Mouse (Mus musculus): ENCODE data around the gene Atoh8.

Atoh8 gene

DNA sequence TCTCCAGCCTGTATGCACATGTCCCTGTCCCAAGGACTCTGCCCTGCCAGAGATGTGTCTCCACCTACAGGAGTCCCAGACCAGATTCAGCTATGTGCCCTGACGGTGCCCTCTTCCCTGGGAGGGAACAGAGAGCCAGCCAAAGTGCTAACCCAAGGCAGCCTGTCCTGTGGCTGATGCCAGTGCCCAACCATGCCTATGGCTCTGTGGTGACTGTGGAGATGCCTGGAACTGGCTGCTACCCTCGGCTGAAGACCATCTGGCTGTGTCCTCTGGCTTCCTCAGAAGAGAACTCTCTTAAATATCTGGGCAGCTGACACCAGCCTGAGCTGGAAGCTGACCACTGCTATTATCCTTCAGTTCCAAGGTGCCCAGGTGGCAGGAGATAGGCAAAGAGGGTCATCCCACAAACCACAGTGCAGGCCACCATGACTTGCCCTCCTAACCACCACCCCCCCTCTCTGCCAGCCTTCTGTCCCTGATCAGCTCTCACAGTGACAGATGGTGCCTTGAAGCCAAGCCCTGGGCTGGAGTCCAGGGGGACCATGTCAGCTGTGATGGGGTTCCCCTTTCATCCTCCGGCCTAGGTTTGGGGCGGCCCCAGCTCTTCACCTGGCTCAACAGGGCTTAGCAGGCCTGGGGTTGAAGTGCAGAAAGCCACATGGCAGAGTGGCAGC lies 18.7 kb upstream of the Atoh8 start:
- DNase-seq (ENCODE audit: low spot score) = no peak

DNA sequence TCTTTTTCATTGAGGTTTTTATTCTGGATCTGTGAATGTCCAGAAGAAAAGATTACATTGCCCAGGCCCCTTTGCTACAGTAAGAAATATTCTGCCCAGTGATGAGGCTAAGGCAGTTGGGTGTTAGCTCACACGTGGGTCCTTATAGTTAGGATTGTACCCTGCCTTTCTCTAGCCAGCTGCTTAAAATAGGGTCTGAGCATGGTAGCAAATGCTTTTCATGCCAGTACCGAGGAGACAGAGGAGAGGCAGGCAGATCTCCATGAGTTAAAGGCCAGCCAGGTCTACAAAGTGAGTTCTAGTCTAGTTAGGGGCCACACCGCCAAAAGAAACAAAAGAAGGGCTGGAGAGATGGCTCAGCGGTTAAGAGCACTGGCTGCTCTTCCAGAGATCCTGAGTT lies 17.8 kb upstream of the Atoh8 start:
- DNase-seq (ENCODE audit: low spot score) = no peak

DNA sequence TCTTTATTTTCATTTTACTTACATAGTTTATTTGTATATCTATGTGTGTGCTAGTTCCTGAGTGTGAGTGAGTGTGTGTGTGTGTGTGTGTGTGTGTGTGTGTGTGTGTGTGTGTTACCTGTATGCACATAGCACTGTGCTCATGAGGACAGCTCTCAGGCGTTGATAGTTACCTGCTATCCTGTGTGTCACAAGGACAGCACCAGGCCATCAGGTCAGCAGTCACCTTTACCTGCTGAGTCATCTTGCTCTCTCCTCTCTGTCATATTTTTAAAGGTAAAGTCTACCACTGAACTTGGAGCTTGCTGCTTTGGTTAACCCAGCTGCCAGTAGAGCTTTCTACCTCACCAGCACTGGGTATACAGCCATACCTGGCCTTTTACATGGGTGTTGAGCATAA lies 17.1 kb upstream of the Atoh8 start:
- DNase-seq (ENCODE audit: low spot score) = no peak

DNA sequence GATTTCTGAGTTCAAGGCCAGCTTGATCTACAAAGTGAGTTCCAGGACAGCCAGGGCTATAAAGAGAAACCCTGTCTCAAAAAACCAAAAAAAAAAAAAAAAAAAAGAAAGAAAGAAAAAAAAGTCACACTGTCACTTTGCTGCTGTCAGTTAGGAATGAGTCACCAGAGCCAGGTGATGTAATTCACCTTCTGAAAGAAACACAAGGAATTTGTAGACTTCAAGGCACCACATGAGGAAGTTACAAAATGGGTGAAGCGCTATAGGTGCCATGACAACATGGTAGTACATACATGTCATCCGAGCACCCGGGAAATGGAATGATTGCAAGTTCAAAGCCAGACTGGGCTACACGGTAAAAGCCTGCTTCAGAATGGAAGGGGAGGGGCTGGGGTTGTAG lies 14.6 kb upstream of the Atoh8 start:
- DNase-seq (ENCODE audit: low spot score) = no peak

DNA sequence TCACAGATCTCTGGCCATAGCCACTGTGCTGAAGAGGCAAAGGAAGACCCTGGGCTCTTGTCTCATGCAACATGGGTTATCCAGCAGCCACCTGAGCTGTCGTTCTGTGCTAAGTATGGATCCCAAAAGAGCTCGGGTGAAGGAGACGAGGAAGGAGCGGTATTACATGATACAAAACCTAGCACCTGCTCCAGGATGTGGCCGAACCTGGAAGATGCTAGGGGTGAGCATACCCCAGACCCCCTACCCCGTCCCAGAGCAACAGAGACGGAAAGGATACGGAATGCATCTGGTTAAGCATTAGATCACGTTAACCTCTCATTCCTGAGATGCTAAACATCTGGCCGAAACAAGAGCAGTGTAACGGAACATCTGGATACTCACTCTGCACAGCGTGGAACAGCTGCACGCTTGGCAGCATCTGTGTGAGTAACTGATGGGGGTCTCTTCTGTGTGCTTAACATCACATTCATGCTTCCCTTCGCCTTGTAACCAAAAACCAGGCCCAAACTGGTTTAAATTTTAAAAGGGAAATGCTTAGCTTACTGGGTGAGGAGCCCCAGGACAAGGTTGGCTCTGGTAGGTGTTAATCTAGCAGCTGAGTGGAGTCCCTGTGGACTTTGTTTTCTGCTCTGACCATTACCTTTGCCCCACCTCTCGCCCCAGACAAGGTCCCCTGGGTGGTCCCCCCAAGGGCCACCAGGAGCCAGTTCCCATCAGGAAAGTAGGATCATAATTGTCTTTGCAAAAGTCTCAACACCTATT lies 13.0 kb upstream of the Atoh8 start:
- DNase-seq (ENCODE audit: low spot score) = no peak

DNA sequence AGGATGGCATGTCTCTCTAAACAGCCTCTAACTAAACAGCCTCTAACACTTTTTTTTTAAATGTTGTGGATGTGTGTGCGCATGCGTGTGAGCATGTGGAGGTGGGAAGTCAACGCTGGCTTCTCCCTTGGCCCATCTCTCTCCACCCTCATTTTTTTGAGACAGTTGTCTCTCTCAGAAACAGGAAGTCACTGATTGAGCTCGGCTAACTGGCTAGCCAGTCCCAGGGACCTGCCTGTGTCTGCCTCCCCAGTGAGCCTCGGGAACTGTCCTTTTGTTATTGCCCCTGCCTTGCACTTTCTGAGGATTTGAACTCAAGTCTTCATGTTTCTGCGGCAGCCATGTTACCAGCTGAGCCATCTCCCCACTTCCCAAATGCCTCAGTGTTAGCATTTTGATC lies 10.9 kb upstream of the Atoh8 start:
- DNase-seq (ENCODE audit: low spot score) = no peak

DNA sequence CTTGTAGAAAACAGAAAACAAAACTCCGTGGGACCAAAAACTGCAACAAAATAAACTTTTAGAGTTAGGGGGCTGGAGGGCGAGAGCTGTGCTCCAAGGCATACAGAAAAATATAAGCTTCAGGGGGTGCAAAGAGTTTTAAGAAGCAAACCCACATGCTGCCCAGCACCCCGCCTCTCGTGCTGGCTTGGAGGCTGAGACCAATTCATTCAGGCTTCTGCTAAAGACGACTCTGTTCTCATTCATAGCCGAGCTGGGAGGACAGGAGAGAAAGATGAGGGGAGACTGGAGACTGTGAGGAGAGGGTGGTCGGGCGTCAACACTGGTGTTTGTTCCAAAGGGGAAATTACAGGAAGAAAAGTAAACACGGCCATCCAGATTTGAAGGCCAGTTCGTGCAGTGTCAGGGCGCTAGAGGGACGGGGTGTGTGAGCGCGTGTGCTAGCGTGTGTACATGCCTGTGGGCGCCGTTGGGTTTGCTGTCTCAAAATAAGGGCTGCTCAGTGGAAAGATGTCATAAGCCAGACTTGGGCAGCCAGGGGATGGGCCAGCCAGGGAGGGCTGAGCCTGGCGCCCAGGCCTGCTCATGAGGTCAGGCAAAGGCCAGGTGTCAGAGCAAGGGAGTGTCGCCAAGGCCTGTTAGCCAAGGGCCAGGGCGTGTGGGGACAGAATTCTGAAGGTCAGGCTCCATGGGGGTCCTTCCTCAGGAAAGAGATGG lies 9.3 kb upstream of the Atoh8 start:
- peak; percentile 59 for DNase-seq (ENCODE audit: low spot score)

DNA sequence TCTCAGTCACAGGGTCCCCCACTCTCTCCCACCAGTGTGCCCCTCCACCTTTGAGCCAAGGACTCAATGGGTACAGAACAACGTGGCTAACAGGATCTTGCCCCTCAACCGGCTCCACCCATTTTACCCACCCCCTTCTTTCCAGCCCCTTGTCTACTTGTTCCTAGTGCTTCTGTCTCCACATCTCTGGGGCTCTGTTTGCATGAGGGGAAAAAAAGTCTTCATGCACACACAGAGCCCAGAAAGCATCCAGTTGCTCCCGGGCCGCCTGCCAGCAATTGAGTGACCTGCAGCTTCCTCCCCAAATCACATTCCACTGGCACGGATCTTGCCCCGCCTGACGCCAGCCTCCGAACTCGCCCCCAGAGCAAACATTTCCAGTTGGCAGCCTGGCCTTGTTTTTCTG lies 8.8 kb upstream of the Atoh8 start:
- peak; percentile 96 for DNase-seq (ENCODE audit: low spot score)

DNA sequence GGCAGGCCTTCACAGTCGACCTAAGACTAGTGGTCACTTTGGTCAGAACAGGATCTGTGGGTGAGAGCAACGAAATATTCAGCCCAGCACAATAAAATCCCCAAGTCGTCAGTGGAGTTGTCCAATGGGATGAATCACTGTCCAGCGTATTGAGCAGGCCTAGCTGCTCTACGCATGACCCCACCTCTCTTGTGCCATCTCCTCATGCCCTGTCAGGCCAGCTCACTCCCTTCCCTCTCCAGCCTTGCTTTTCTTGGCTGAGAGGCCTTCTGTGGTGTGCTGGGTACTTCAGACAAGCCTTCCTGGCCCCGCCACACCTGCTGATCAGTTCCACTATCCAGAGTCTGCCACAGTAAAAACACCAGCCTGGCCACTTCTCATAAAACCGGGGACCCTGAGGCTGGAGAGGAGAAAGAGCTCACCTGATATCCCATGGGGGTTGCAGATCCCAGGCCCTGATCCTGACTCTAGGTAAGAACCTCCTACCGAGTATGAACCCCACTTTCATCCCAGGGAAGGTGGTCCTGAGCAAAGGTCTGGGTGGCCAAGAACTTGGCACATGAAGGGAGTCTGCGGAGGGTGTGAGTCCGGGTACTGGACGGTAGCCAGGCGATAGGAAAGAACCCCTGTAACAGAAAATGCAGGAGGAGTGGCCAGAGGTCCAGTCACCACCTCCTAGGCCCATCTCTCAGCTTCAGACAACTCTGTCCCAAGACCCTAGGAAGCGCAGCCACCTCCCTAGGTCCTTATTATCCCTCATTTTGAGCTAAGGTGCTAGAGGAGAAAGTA lies 7.3 kb upstream of the Atoh8 start:
- DNase-seq (ENCODE audit: low spot score) = no peak

DNA sequence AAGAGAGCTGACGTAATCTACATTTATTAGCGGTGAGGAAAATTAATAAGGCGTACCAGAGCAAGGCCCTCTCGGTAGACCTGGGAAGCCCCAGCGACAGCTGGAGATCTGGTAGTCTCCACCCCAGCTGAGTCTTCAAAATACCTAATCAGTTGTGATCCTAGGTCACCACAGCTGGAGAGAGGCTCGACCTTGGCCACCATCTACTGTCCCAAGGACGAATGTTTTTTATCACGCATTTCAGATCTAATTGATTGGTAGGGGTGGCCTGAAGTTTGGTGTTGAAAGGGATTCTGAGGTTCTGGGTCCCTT lies 6.4 kb upstream of the Atoh8 start:
- no peak for DNase-seq (ENCODE audit: low spot score)

DNA sequence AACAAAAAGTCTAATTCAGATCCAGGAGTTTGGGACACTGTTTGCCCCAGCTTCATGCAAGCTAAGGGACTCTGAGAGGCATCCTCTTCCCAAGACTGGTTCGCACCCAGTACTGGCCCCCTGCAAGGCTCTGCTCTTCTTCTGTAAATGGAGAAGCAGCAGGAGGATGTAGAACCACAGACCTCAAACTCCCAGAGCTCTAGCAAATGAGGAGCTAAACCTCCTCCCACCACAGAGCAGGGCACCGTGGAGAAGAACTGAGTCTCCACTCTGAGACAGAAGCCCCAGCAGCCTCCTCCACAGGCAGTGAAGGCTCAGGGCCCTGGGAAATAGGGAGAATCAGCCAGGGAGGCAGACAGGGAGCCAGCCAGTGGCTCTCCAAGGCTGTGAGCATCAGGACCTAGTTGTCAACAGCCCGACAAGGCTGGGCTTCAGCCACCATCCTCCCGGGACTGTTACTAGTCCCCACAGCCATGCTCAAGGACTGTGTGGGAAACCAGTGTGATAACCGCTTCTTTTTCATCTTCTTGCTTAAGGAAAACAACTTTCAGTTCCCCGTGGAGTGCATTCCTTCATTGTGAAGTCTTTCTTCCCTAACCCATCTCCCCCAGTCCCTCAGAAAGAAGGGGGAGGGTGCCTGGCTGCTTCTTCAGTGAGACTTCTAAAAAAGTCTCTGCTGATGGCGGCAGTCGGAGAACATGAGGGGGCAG lies 5.9 kb upstream of the Atoh8 start:
- no peak for DNase-seq (ENCODE audit: low spot score)

DNA sequence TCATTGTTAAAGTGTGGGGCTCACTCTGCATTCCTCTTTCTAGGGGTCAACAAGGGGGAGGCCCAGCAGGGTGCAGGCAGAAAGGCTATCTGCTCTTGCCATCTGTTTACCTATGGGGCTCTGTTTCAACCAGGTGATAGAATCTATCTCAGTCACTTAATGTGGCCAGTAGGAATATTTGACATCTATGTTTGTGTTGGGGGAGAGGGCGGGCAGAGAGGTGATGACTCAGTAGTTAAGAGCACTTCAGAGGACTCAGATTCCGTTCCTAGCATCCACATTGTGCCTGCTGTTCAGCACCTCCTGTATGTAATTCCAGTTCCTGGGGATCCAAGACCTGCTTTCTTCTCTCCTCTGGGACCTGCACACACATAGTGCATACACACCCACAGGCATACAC lies 4.7 kb upstream of the Atoh8 start:
- no peak for DNase-seq (ENCODE audit: low spot score)

DNA sequence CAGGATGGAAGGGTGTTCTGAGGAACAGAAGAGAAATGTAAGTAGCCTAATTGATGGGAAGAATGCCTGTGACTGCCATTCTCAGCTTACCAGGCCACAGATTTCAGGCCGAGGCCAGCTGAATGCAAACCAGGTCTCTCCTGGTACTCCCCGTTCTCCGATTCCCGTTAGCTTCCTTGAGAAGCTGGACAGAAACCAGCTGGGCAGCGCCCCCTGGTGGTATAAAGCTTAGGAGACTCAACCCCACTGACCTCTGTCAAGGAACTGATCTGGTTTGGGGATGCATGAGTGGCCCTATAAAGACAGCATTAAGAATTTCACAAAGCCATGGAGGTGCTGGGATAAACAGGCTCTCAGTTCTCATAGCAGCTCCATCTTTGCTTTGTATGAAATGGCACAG lies 1.7 kb upstream of the Atoh8 start:
- peak; percentile 92 for DNase-seq (ENCODE audit: low spot score)

DNA sequence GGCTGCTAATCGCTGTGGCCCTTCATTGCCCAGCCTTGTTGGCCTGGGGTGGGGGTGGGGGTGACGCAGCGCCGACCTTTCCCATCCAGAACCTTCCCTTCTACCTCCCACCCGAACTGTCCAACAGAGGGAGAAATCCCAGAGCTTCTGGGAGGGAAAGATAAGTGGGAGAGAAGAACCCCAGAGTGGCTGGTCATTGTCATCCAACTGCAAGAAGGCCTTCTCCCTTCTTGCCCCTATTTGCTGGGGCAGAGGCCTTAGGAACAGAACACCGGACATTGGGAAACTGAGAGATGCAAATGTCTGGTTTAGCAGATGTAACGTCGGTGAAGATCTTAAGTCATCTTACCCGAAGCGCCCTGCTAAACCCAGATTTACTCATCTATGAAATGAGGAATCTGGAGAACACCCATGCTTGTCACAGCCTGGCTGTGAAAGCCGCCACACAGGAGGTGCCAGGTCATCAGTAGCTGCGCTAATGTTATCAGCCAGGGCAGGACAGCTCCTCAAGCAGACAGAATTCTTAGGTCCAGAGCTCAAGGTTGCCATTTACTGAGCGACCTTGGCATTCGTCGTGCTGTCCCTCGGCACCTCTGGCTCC lies 530 bp upstream of the Atoh8 start:
- DNase-seq (ENCODE audit: low spot score) = no peak

DNA sequence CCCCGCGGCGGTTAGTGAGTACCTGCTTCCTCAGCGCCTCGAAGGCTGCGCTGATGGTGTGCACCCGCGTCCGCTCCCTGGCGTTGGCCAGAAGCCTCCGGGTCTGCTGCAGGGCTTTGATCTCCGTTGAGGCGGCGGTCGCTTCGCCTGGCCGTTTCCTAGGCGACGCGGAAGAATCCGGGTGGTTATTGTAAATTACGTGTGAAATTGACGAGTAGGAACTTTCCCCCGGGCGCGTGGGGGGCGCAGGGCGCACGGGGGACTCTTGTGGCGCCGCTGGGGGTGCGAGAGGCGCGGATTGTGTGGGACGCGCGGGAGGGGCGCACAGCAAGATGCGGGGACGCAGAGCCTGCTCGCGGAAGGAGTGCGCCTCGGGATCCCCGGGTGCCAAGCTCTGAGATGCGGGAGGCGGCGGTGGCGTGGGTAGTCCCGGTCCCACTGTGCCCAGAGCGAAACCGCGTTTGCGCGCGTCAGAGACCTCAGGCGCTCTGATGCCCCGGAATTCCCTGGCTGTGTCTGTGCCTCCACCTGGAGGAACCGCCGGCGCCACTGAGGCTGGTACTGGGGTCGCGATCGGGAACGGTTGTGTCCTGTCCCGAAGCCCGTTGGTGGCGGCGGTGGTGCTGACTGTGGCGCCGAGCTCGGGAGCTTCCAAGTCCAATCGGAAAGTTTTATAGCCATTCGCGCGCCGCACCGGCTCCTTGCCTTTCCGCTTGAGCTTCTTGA lies 842 bp downstream of the Atoh8 start:
- DNase-seq (ENCODE audit: low spot score) = no peak

DNA sequence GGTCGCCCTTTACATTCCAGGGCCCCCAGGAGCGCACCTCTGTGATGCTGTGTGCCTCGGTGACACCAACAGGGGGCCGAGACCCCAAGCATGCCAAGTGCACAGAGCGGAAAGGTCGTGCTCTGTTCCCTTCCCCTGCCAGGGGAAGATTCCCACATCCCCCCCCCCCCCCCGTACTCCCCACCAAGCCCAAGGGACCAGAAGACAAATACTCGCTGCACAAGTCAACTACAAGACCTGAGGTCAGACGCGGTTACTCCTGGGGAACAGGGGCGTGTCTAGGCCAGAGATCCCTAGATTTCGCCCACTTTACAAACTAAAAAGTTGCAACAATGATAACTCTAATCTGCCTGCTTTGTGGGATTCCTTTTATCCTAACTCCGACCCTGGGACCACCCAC lies 1.4 kb downstream of the Atoh8 start:
- DNase-seq (ENCODE audit: low spot score) = no peak

DNA sequence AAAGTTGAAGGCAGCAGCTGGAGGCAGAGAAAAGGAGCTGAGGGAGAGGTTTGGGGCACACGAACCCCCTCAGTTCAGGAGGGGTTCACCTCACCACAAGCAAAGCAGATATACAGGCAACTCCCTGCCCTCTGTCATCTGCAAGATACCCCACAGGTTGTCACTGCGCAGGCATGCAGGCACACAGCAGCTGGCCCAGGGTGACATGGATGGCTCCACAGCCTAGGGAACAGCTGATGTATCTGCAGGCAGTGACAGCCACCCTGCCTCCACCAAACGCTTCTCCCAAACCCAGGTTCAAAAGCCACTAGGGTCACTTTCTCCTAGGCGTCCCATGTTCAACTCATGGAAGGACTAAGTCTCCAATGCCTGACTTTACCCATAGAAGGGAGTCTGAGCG lies 2.5 kb downstream of the Atoh8 start:
- DNase-seq (ENCODE audit: low spot score) = no peak

DNA sequence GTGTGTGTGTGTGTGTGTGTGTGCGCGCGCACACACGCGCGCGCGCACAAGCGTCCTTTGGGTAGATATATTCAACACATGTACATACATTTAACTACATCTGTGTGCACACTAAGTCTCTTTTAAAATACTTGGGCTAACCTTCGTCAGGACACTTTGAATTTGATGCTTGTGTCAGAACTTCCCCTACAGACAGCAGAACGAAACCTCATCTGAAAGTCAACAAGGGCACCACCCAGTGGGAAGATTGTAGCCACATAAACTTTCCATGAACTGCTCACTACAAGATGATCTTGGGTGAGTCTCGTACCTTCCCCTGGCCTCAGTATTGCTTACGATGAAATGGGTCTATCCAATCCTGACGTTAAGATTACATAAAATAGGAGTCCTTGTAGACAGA lies 3.0 kb downstream of the Atoh8 start:
- no peak for DNase-seq (ENCODE audit: low spot score)

DNA sequence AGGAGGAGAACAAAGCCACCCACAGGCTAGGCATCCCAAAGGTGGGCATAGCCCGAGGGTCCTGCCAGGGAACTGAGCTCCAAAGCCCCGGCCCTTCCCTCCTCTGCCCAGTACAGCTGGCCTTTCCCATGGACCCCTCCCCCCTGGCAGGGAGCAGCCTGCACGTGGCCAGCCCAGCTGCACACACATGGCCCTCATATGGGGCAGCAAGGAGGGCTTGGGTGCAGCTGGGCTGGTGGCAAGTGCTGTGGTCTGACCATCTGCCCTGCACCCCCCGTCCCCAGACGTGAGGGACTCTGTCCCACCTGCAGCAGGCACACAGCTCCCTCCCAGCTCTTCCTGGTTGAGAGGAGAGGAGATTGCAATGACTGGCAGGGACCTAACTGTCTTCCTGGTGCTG lies 4.5 kb downstream of the Atoh8 start:
- no peak for DNase-seq (ENCODE audit: low spot score)

DNA sequence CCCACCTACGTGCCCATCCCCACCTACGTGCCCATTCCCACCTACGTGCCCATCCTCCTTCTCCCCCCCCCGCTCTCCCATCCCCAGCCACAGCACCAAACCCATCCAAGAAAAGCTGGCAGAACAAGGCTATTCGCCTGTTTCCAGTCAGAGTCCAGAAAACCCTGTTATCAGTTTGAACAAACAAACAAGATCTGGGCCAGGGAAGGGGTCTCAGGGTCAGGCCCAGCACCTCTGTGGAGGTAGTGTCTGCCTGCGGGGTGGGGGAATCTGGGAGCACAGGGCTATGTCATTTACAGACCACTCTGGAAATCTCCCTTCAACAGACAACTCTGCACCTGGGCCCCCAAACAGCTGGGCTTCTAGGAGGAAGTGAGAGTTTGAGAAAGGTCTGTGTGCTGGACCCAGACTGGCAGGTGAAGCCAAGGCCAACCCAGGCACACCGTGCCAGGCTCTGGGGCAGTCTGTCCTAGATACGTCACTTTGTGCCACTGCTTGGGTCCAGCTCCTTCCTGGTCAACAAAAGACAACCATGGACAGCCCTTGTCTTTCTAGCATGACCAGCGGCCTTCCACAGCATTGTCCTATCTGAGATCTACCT lies 7.6 kb downstream of the Atoh8 start:
- DNase-seq (ENCODE audit: low spot score) = no peak

DNA sequence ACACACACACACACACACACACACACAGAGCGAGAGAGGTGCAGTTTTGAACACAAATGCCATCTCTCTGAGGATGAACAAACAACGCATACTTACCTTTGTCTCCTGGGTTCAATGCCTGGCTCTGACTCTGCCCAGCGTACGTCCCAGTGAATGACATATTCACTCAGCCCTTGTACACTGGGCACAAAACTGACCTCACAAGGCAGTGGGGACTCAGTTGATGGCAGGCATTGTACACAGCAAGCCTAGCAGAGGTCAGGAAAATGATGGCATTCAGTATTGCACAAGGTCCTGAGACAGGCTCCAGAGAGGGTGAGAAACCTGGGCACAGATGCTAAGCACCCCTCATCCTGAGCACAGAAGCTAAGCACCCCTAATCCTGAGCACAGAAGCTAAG lies 8.4 kb downstream of the Atoh8 start:
- no peak for DNase-seq (ENCODE audit: low spot score)

Measured in urinary bladder, postnatal 14 days (tissue).